Mouse (Mus musculus) liver, embryonic 14.5 days (tissue): Measurements from ENCODE around the gene Gm10318. TPM values are rescaled to one million over a fixed set of nuclear protein-coding genes. Genes with fewer than 3 reads are reported as not detected.

Source experiments
- ATAC-seq: fragments of 200-750 bp; cut with Nextera tagmentation; 2 replicates; pipeline ENCODE4 v1.8.0; 2017; ENCODE audit warnings: moderate number of reproducible peaks, mild to moderate bottlenecking, moderate library complexity; ENCODE audit not compliant: insufficient read depth
- DNase-seq, 3 experiments: peaks; one replicate each; pipeline ENCODE4 v3.0.0-alpha.2; 2012 to 2013; ENCODE audit warnings: low read depth in 3 of 3, low spot score in 3 of 3
- H3K27ac ChIP-seq: fragments of 300-500 bp; sonication (generic); 2 replicates; pipeline ENCODE4 v1.5.1; 2014; ENCODE audit warnings: moderate library complexity, mild to moderate bottlenecking, control low read depth, inconsistent platforms
- H3K27me3 ChIP-seq: fragments of 300-500 bp; sonication (generic); 2 replicates; pipeline ENCODE4 v1.6.1; 2014; ENCODE audit warnings: mild to moderate bottlenecking, low read length, moderate library complexity; ENCODE audit not compliant: control insufficient read depth, insufficient read depth
- H3K36me3 ChIP-seq: fragments of 300-500 bp; sonication (generic); replicated peaks from 2 replicates; pipeline ENCODE4 v1.6.1; 2014; ENCODE audit warnings: low read depth; ENCODE audit not compliant: control insufficient read depth, insufficient read depth
- H3K4me1 ChIP-seq, 2 experiments: fragments of 200-500 bp in 1 of 2; fragments of 300-500 bp in 1 of 2; sonication (generic) in 1 of 2; replicated peaks; 2 replicates each; pipeline ENCODE4 v1.6.1; 2012 to 2014; ENCODE audit warnings: antibody characterized with exemption in 1 of 2, inconsistent platforms in 1 of 2, low read length in 1 of 2; ENCODE audit not compliant: control insufficient read depth in 2 of 2, insufficient read depth in 2 of 2
- H3K4me2 ChIP-seq: fragments of 300-500 bp; sonication (generic); 2 replicates; pipeline ENCODE4 v1.6.1; 2014; ENCODE audit warnings: low read depth, mild to moderate bottlenecking, control low read depth, moderate library complexity
- H3K4me3 ChIP-seq, 2 experiments: fragments of 200-500 bp in 1 of 2; fragments of 300-500 bp in 1 of 2; sonication (generic) in 1 of 2; 2 replicates each; pipeline ENCODE4 v1.5.1; 2012 to 2014; ENCODE audit warnings: low read depth in 2 of 2, low read length in 2 of 2, mild to moderate bottlenecking in 2 of 2, control low read depth in 1 of 2, inconsistent platforms in 1 of 2, moderate library complexity in 1 of 2; ENCODE audit not compliant: insufficient read depth in 1 of 2
- H3K9ac ChIP-seq: fragments of 300-500 bp; sonication (generic); replicated peaks from 2 replicates; pipeline ENCODE4 v1.6.1; 2014; ENCODE audit warnings: mild to moderate bottlenecking, control low read depth, moderate library complexity
- H3K9me3 ChIP-seq: fragments of 300-500 bp; sonication (generic); 2 replicates; pipeline ENCODE4 v1.6.1; 2016; ENCODE audit warnings: low read length, mixed read lengths; ENCODE audit not compliant: control insufficient read depth
- CTCF ChIP-seq: IDR thresholded peaks from 2 replicates; pipeline ENCODE4 v1.5.1; 2016; ENCODE audit warnings: antibody characterized with exemption, low read depth, control low read depth
- EP300 ChIP-seq: IDR thresholded peaks from 2 replicates; pipeline ENCODE4 v1.6.1; 2016; ENCODE audit warnings: antibody characterized with exemption, low read depth
- WGBS: fragments of 180-500 bp; shearing (Covaris S2); extraction: QIAGEN DNeasy Blood & Tissue Kit; methylation state at CpG from one replicate; pipeline ENCODE4 v1.1.7; 2014; ENCODE audit not compliant: insufficient replicate concordance; 5-methylcytosine and 5-hydroxymethylcytosine counted together
- polyA plus RNA-seq, 2 experiments: library from polyadenylated mRNA; depleted of rRNA in 1 of 2; stranded (reverse) in 1 of 2; unstranded in 1 of 2; fragments of >200 nt; fragmentation: Nextera tagmentation in 1 of 2; extraction: Ambion mirVana in 1 of 2; gene quantifications; 2 replicates each; pipeline versions ENCODE4 v1.2.1 to v1.2.3; 2012 to 2014

Gene Gm10318
- polyA plus RNA-seq, 2 experiments = not detected

- no peak overlapping the region for H3K27ac ChIP-seq
- 68% methylated on average over 5 of the region's 5 CpGs for WGBS
- H3K4me3 ChIP-seq = no peak overlapping the region
- H3K36me3 ChIP-seq = no peaks in the 10 kb centered on the region
- no peaks in the 10 kb centered on the region for H3K27me3 ChIP-seq
- no peaks in the 10 kb centered on the region for H3K9me3 ChIP-seq
- DNase-seq (no peak), ATAC-seq (no peak)
- no peak overlapping the region for H3K4me2 ChIP-seq
- H3K4me1 ChIP-seq = no peaks in the 10 kb centered on the region
- peak; percentile 50; the same call in 1 of the 2 replicates for TF ChIP-seq CTCF
- TF ChIP-seq EP300 = no peak
- no peak overlapping the region for H3K9ac ChIP-seq
Observed at GRCm38 (mm10) chr10:77882553-77882952, 29.9 kb downstream of the Gm10318 start.

GRCm38 (mm10) chr10:77886007-77886747 lies 33.5 kb downstream of the Gm10318 start:
- H3K9me3 ChIP-seq = no peaks in the 10 kb centered on the region
- H3K27ac ChIP-seq = no peak overlapping the region
- no peak for TF ChIP-seq EP300
- TF ChIP-seq CTCF = 0 out of 2 replicates have a peak, but pooled peaks have one; percentile 12
- H3K4me2 ChIP-seq = no peak overlapping the region
- H3K4me1 ChIP-seq = no peaks in the 10 kb centered on the region
- H3K27me3 ChIP-seq = no peaks in the 10 kb centered on the region
- H3K9ac ChIP-seq = no peak overlapping the region
- no peak for DNase-seq
- 35% methylated on average over 12 of the region's 12 CpGs for WGBS
- ATAC-seq = no peak
- H3K36me3 ChIP-seq = no peaks in the 10 kb centered on the region
- no peak overlapping the region for H3K4me3 ChIP-seq

GRCm38 (mm10) chr10:77890987-77891565 lies 38.4 kb downstream of the Gm10318 start:
- H3K9me3 ChIP-seq = no peaks in the 10 kb centered on the region
- H3K27ac ChIP-seq = no peak overlapping the region
- H3K27me3 ChIP-seq = no peaks in the 10 kb centered on the region
- H3K9ac ChIP-seq = no peak overlapping the region
- H3K4me1 ChIP-seq = no peaks in the 10 kb centered on the region
- WGBS = 56% methylated on average over 8 of the region's 8 CpGs
- no peak overlapping the region for H3K4me3 ChIP-seq
- no peak for DNase-seq
- no peaks in the 10 kb centered on the region for H3K36me3 ChIP-seq
- no peak overlapping the region for H3K4me2 ChIP-seq
- no peak for ATAC-seq
- TF ChIP-seq EP300 (no peak), CTCF (no peak)

DNA sequence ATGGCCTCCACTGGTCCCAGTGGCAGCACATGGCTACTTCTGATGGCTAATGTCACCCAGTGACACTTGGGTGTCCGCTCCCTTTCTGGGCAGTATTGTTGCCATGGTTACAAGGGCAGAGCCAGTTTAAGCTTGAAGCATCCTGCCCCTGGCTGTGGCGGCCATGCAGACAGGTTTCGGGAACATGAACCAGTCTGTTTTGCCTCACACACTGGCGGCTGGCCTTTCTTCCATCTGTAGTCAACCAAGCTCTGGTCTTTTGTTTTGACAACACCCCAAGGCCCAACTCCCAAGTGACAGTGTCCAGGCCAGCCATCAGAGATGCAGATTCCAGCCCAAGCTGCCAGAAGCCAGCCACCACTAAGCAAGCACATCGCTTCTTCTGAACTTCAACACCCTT lies 42.9 kb downstream of the Gm10318 start:
- 57% methylated on average over 5 of the region's 5 CpGs for WGBS
- Histone ChIP-seq H3K36me3 (no peaks in the 10 kb centered on the region), H3K27me3 (no peaks in the 10 kb centered on the region), H3K4me1 (no peaks in the 10 kb centered on the region), H3K27ac (no peak overlapping the region), H3K4me3 (no peak overlapping the region), H3K4me2 (no peak overlapping the region), H3K9me3 (no peaks in the 10 kb centered on the region), H3K9ac (no peak overlapping the region)
- TF ChIP-seq EP300 (no peak), CTCF (no peak)
- ATAC-seq (no peak), DNase-seq (no peak)

DNA sequence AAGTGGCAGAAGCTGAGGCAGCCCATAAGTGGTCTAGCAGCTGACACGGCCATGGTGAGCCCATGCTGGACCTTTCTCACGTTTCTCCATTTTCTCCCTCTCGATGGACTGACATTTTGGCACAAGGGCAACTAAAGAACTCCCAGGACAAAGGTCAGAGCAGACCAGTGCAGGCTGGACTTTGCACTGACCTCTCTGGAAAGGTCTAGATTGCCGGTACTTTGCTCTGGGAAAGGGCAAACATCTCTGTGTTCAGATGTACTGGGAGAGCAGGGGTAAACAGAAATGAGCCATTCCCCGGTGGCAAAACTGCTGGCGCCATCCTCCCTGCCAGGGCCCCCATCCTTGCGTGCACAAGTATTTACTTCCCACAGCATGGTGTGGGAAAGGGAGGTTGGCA lies 47.5 kb downstream of the Gm10318 start:
- no peaks in the 10 kb centered on the region for H3K36me3 ChIP-seq
- H3K9me3 ChIP-seq = no peaks in the 10 kb centered on the region
- H3K27ac ChIP-seq = no peak overlapping the region
- ATAC-seq = peak; percentile 27; the same call in 1 of the 2 replicates
- no peak overlapping the region for H3K9ac ChIP-seq
- DNase-seq = peak in 2 of 3 experiments; percentile 11 to 35
- no peak overlapping the region for H3K4me3 ChIP-seq
- H3K4me2 ChIP-seq = peak overlapping the region; percentile 37
- no peak for TF ChIP-seq CTCF
- TF ChIP-seq EP300 = no peak
- WGBS = 59% methylated on average over 7 of the region's 7 CpGs
- H3K4me1 ChIP-seq = no peaks in the 10 kb centered on the region; a peak in 1 of 4 replicates
- peaks cover 6% of the 10 kb centered on the region for H3K27me3 ChIP-seq
